Mouse (Mus musculus): Measurements from ENCODE around the gene Fgfbp3.
"Not testable (repeated sequence)": the region's sequence is repeated elsewhere in the genome, so short reads cannot be mapped to it uniquely, and the experiment has no call there.

Gene Fgfbp3

GRCm38 (mm10) chr19:36919466-36919865, at the start of gene Fgfbp3:
Fgfbp3 (minus strand) TSS chr19:36919615.
- peak in 1 of 2 experiments; percentile 37 for DNase-seq (ENCODE audit: low spot score in 2 of 2)

- not testable (repeated sequence) for DNase-seq (ENCODE audit: low spot score in 2 of 2)
Observed at GRCm38 (mm10) chr19:36962544-36963260, 43.3 kb upstream of the Fgfbp3 start.

GRCm38 (mm10) chr19:36961320-36961719, 41.9 kb upstream of the Fgfbp3 start:
- DNase-seq (ENCODE audit: low spot score in 2 of 2): no peak

- no peak for DNase-seq (ENCODE audit: low spot score in 2 of 2)
Observed at GRCm38 (mm10) chr19:36958331-36958730, 38.9 kb upstream of the Fgfbp3 start.

- no peak for DNase-seq (ENCODE audit: low spot score in 2 of 2)
Observed at GRCm38 (mm10) chr19:36953637-36954206, 34.3 kb upstream of the Fgfbp3 start.

GRCm38 (mm10) chr19:36940064-36940463, 20.6 kb upstream of the Fgfbp3 start:
- no peak for DNase-seq (ENCODE audit: low spot score in 2 of 2)

- DNase-seq (ENCODE audit: low spot score in 2 of 2): no peak
Observed at GRCm38 (mm10) chr19:36938008-36938407, 18.6 kb upstream of the Fgfbp3 start.

GRCm38 (mm10) chr19:36936285-36936684, 16.9 kb upstream of the Fgfbp3 start:
- no peak for DNase-seq (ENCODE audit: low spot score in 2 of 2)

GRCm38 (mm10) chr19:36932613-36933012, 13.2 kb upstream of the Fgfbp3 start:
- DNase-seq (ENCODE audit: low spot score in 2 of 2): peak in 1 of 2 experiments; percentile 30

GRCm38 (mm10) chr19:36932097-36932496, 12.7 kb upstream of the Fgfbp3 start:
- no peak for DNase-seq (ENCODE audit: low spot score in 2 of 2)

- no peak for DNase-seq (ENCODE audit: low spot score in 2 of 2)
Observed at GRCm38 (mm10) chr19:36929816-36930215, 10.4 kb upstream of the Fgfbp3 start.

GRCm38 (mm10) chr19:36927800-36928361, 8.5 kb upstream of the Fgfbp3 start:
- DNase-seq (ENCODE audit: low spot score in 2 of 2): no peak

- DNase-seq (ENCODE audit: low spot score in 2 of 2): no peak
Observed at GRCm38 (mm10) chr19:36926553-36927236, 7.3 kb upstream of the Fgfbp3 start.

GRCm38 (mm10) chr19:36925671-36926552, 6.5 kb upstream of the Fgfbp3 start, which contains the start of gene Btaf1:
Btaf1 (plus strand) TSS chr19:36926079.
- DNase-seq (ENCODE audit: low spot score in 2 of 2): peak; percentile 65 to 84

GRCm38 (mm10) chr19:36922936-36923335, 3.5 kb upstream of the Fgfbp3 start:
- DNase-seq (ENCODE audit: low spot score in 2 of 2): no peak

- no peak for DNase-seq (ENCODE audit: low spot score in 2 of 2)
Observed at GRCm38 (mm10) chr19:36922015-36922414, 2.6 kb upstream of the Fgfbp3 start.

- peak; percentile 25 to 66 for DNase-seq (ENCODE audit: low spot score in 2 of 2)
Observed at GRCm38 (mm10) chr19:36918441-36919301, 744 bp downstream of the Fgfbp3 start.

GRCm38 (mm10) chr19:36916876-36917389, 2.5 kb downstream of the Fgfbp3 start:
- DNase-seq (ENCODE audit: low spot score in 2 of 2): no peak

- no peak for DNase-seq (ENCODE audit: low spot score in 2 of 2)
Observed at GRCm38 (mm10) chr19:36916206-36916605, 3.2 kb downstream of the Fgfbp3 start.

- no peak for DNase-seq (ENCODE audit: low spot score in 2 of 2)
Observed at GRCm38 (mm10) chr19:36913064-36913463, 6.4 kb downstream of the Fgfbp3 start.

All from natural killer cell, adult 2 months (primary cell).